Mouse (Mus musculus): ENCODE data around the gene Scamp3. TPM values are rescaled to one million over a fixed set of nuclear protein-coding genes. Genes with fewer than 3 reads are reported as not detected.

The Scamp3 gene
- total and polyA plus RNA-seq, 2 experiments: 9.1 to 120 TPM

- TF ChIP-seq POLR2A (IDR thresholded peaks at IDR 0.05; ENCODE audit: extremely low read depth, insufficient read depth, low read length) (no peak), CTCF (IDR thresholded peaks at IDR 0.05; ENCODE audit: low read depth, low read length) (no peak)
- DNase-seq (ENCODE audit: extremely low read depth, low read depth, low spot score): peak; percentile 85
- peak within 1 kb of the TSS; percentile 69 for H3K9ac ChIP-seq (ENCODE audit: low read depth, low read length)
- peaks cover 8% of the 10 kb centered on the region; the same call in 1 of the 2 replicates for H3K36me3 ChIP-seq (ENCODE audit: control insufficient read depth, insufficient read depth, low read length)
- peak within 1 kb of the TSS; percentile 38 for H3K27ac ChIP-seq (replicated peaks; ENCODE audit: insufficient read depth, low read depth, low read length)
- 23% methylated on average over 13 of the region's 13 CpGs for WGBS
- H3K27me3 ChIP-seq (ENCODE audit: control insufficient read depth, insufficient read depth, low read length): no peaks in the 10 kb centered on the region
- peaks cover 4% of the 10 kb centered on the region for H3K4me1 ChIP-seq (ENCODE audit: control insufficient read depth, insufficient read depth, low read length)
- H3K4me3 ChIP-seq (ENCODE audit: insufficient read depth, low read depth, low read length): peak within 1 kb of the TSS; percentile 55
- H3K79me2 ChIP-seq (ENCODE audit: control insufficient read depth, insufficient read depth, low read length): peaks cover 5% of the 10 kb centered on the region; the same call in 1 of the 2 replicates
Observed at GRCm38 (mm10) chr3:89202253-89203141, 25.2 kb downstream of the Scamp3 start, which contains the start of gene Gba. TSS of gene Gba (plus strand) at chr3:89202928.

DNA sequence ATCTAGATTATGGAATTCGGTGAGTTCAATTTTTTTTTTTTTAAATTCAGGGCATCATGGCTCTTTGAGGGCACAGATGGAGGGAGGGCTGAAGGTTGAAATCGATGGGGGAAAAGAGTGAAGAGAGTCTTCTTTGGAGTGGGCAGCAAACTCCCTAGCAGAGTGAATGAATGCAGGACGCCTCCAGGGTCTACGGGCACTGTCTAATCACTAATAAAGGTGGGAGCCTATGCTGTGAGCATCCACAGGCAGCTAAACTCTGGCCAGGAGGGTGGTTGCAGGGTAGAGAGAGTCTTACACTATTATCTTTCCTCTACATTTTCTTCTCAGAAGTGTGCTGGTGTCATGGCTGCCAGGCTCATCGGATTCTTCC lies 25.9 kb downstream of the Scamp3 start:
- H3K9ac ChIP-seq (ENCODE audit: low read depth, low read length): peak overlapping the region; percentile 69
- no peak for DNase-seq (ENCODE audit: extremely low read depth, low read depth, low spot score)
- H3K4me1 ChIP-seq (ENCODE audit: control insufficient read depth, insufficient read depth, low read length): peaks cover 4% of the 10 kb centered on the region
- peaks cover 10% of the 10 kb centered on the region; the same call in 1 of the 2 replicates for H3K36me3 ChIP-seq (ENCODE audit: control insufficient read depth, insufficient read depth, low read length)
- WGBS: 30% methylated on average over 5 of the region's 5 CpGs
- H3K79me2 ChIP-seq (ENCODE audit: control insufficient read depth, insufficient read depth, low read length): peaks cover 5% of the 10 kb centered on the region; the same call in 1 of the 2 replicates
- H3K27me3 ChIP-seq (ENCODE audit: control insufficient read depth, insufficient read depth, low read length): no peaks in the 10 kb centered on the region
- H3K27ac ChIP-seq (replicated peaks; ENCODE audit: insufficient read depth, low read depth, low read length): peak overlapping the region; percentile 38
- H3K4me3 ChIP-seq (ENCODE audit: insufficient read depth, low read depth, low read length): peak overlapping the region; percentile 55
- TF ChIP-seq CTCF (IDR thresholded peaks at IDR 0.05; ENCODE audit: low read depth, low read length) (no peak), POLR2A (IDR thresholded peaks at IDR 0.05; ENCODE audit: extremely low read depth, insufficient read depth, low read length) (no peak)

- Histone ChIP-seq H3K79me2 (ENCODE audit: control insufficient read depth, insufficient read depth, low read length) (peaks cover 5% of the 10 kb centered on the region; the same call in 1 of the 2 replicates), H3K27me3 (ENCODE audit: control insufficient read depth, insufficient read depth, low read length) (no peaks in the 10 kb centered on the region), H3K9ac (ENCODE audit: low read depth, low read length) (no peak overlapping the region), H3K4me3 (ENCODE audit: insufficient read depth, low read depth, low read length) (no peak overlapping the region), H3K27ac (replicated peaks; ENCODE audit: insufficient read depth, low read depth, low read length) (no peak overlapping the region), H3K36me3 (ENCODE audit: control insufficient read depth, insufficient read depth, low read length) (peaks cover 12% of the 10 kb centered on the region; the same call in 1 of the 2 replicates), H3K4me1 (ENCODE audit: control insufficient read depth, insufficient read depth, low read length) (peaks cover 4% of the 10 kb centered on the region)
- no peak for TF ChIP-seq CTCF (IDR thresholded peaks at IDR 0.05; ENCODE audit: low read depth, low read length)
- no peak for TF ChIP-seq POLR2A (IDR thresholded peaks at IDR 0.05; ENCODE audit: extremely low read depth, insufficient read depth, low read length)
- no peak for DNase-seq (ENCODE audit: extremely low read depth, low read depth, low spot score)
- 96% methylated on average over 7 of the region's 7 CpGs for WGBS
Observed at GRCm38 (mm10) chr3:89206079-89206478, 28.8 kb downstream of the Scamp3 start.

- no peak for DNase-seq (ENCODE audit: extremely low read depth, low read depth, low spot score)
- peaks cover 12% of the 10 kb centered on the region; the same call in 1 of the 2 replicates for H3K36me3 ChIP-seq (ENCODE audit: control insufficient read depth, insufficient read depth, low read length)
Observed at GRCm38 (mm10) chr3:89206695-89207094, 29.4 kb downstream of the Scamp3 start.

DNA sequence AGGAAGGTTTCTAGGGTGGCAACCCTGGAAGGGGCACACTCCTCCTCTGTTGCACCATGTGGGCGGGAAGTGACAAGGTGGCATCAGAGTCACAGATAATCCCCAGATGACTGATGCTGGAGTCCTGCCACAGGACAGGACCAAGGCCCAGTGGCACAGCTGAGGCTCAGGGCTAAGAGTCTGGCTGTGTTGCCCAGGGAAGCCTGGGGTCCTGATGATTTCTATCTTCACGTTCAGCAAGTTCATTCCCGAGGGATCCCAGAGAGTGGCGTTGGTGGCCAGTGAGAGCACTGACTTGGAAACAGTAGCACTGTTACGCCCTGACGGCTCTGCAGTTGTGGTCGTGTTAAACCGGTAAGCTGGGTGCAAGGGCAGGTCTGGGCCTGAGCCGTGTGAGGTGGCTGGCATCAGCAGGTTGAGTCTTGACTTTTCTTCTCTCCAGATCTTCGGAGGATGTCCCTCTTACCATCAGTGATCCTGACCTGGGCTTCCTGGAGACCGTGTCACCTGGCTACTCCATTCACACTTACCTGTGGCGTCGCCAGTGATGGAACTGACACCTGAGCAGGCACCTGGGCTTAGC lies 30.9 kb downstream of the Scamp3 start:
- Histone ChIP-seq H3K4me3 (ENCODE audit: insufficient read depth, low read depth, low read length) (no peak overlapping the region), H3K36me3 (ENCODE audit: control insufficient read depth, insufficient read depth, low read length) (peaks cover 12% of the 10 kb centered on the region; the same call in 1 of the 2 replicates), H3K79me2 (ENCODE audit: control insufficient read depth, insufficient read depth, low read length) (peaks cover 3% of the 10 kb centered on the region; the same call in 1 of the 2 replicates), H3K4me1 (ENCODE audit: control insufficient read depth, insufficient read depth, low read length) (peaks cover 3% of the 10 kb centered on the region), H3K27me3 (ENCODE audit: control insufficient read depth, insufficient read depth, low read length) (no peaks in the 10 kb centered on the region), H3K27ac (replicated peaks; ENCODE audit: insufficient read depth, low read depth, low read length) (no peak overlapping the region), H3K9ac (ENCODE audit: low read depth, low read length) (no peak overlapping the region)
- no peak for DNase-seq (ENCODE audit: extremely low read depth, low read depth, low spot score)
- TF ChIP-seq POLR2A (IDR thresholded peaks at IDR 0.05; ENCODE audit: extremely low read depth, insufficient read depth, low read length) (no peak), CTCF (IDR thresholded peaks at IDR 0.05; ENCODE audit: low read depth, low read length) (no peak)
- WGBS: 93% methylated on average over 13 of the region's 13 CpGs

More at GRCm38 (mm10) chr3:89206695-89207094, 29.4 kb downstream of the Scamp3 start:
- WGBS: 87% methylated on average over 2 of the region's 2 CpGs
- TF ChIP-seq POLR2A (IDR thresholded peaks at IDR 0.05; ENCODE audit: extremely low read depth, insufficient read depth, low read length) (no peak), CTCF (IDR thresholded peaks at IDR 0.05; ENCODE audit: low read depth, low read length) (no peak)
- no peaks in the 10 kb centered on the region for H3K27me3 ChIP-seq (ENCODE audit: control insufficient read depth, insufficient read depth, low read length)
- H3K4me3 ChIP-seq (ENCODE audit: insufficient read depth, low read depth, low read length): no peak overlapping the region
- no peak overlapping the region for H3K27ac ChIP-seq (replicated peaks; ENCODE audit: insufficient read depth, low read depth, low read length)
- peaks cover 5% of the 10 kb centered on the region; the same call in 1 of the 2 replicates for H3K79me2 ChIP-seq (ENCODE audit: control insufficient read depth, insufficient read depth, low read length)
- H3K9ac ChIP-seq (ENCODE audit: low read depth, low read length): no peak overlapping the region
- H3K4me1 ChIP-seq (ENCODE audit: control insufficient read depth, insufficient read depth, low read length): peaks cover 4% of the 10 kb centered on the region

Measured in liver, adult 2 months (tissue).